Mouse (Mus musculus) erythroid progenitor cell, adult 5-6 weeks (primary cell): ENCODE data around the gene Phkg1. TPM values are rescaled to one million over a fixed set of nuclear protein-coding genes. Genes with fewer than 3 reads are reported as not detected.
"Not testable (repeated sequence)": the region's sequence is repeated elsewhere in the genome, so short reads cannot be mapped to it uniquely, and the experiment has no call there.

ENCODE experiments used
- ATAC-seq: replicated peaks from 2 replicates; pipeline ENCODE4 v1.8.0; 2016; ENCODE audit warnings: moderate number of reproducible peaks, mild to moderate bottlenecking, moderate TSS enrichment, inconsistent platforms; ENCODE audit not compliant: poor library complexity, low FRiP score, severe bottlenecking
- total RNA-seq, 2 experiments: library from RNA; stranded (forward) in 1 of 2; stranded (reverse) in 1 of 2; fragments of 150-400 nt in 1 of 2; fragments of 186-747, 209-891 nt in 1 of 2; gene quantifications; 2 replicates each; pipeline versions ENCODE4 v1.2.3 to v1.2.4; 2015 to 2017; ENCODE audit warnings: low replicate concordance in 2 of 2

Gene Phkg1
- not detected in 2 replicates for total RNA-seq (2015; ENCODE audit: low replicate concordance)
- total RNA-seq (2017; ENCODE audit: low replicate concordance), result 0.61 TPM in 1 of 2 replicates, not detected in the other

DNA sequence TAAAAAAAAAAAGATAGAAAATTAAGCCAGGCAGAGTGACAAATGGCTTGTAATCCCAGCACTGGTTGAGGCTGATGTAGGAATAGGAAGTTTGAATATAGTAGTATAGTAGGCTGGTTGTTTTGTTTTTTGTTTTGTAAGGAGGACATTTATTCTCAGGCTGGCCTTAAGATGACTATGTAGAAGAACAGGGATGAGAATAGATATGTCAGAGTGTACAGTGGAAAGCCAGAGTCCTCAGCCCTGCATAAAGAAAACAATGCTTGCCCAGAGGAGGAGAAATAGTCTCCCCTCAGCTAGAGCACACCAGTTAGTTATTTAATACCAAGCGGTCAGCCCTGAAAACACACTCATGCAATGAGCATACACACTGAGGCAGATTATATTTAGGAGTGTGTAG is at the start of gene Phkg1:
Gene Phkg1 (minus strand): TSS at position 101 of the 400 bp plus-strand sequence.
- no peak for ATAC-seq

DNA sequence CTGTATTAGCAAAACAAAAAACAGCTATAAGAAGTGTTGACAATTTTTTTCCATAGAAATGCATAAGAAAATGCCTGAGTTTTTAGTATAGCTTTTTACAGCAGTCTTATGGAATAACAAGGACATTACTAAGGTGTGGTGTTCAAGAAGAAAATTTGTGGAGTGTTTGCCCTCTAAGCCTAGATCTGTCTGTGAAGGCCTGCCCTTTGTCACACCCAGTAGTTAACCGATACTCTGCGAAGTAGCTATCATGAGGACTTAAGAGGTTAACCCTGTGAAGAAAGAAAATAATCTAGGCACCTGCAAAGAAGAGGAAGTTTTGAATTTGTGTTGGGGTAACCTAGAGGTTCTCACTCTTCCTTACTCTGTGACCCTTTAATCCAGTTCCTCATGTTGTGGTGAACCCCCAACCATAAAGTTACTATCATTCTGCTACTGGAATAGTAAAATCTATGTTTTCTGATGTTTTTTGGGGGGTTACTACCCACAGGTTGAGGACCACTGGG is 49.2 kb upstream of the Phkg1 start:
- no peak for ATAC-seq

DNA sequence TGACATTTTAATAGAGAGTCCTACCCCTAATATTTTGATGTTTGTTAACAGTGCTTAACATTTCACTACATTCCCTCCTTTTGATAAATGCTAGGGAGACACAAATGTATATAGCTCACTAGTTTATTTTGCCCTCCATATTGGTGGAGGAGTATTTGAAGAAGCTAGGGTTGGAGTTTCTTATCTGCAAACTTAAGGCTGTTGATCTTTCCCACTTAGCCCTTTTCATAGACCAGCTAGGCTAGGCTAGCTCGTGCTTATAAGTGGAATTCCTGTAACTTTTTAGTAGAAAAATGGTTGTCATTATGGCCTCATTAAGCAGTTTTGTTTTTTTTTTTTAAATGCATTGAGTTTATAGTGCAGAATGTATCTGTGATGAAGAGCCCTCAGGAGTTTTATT is 45.1 kb upstream of the Phkg1 start:
- ATAC-seq, result no peak

DNA sequence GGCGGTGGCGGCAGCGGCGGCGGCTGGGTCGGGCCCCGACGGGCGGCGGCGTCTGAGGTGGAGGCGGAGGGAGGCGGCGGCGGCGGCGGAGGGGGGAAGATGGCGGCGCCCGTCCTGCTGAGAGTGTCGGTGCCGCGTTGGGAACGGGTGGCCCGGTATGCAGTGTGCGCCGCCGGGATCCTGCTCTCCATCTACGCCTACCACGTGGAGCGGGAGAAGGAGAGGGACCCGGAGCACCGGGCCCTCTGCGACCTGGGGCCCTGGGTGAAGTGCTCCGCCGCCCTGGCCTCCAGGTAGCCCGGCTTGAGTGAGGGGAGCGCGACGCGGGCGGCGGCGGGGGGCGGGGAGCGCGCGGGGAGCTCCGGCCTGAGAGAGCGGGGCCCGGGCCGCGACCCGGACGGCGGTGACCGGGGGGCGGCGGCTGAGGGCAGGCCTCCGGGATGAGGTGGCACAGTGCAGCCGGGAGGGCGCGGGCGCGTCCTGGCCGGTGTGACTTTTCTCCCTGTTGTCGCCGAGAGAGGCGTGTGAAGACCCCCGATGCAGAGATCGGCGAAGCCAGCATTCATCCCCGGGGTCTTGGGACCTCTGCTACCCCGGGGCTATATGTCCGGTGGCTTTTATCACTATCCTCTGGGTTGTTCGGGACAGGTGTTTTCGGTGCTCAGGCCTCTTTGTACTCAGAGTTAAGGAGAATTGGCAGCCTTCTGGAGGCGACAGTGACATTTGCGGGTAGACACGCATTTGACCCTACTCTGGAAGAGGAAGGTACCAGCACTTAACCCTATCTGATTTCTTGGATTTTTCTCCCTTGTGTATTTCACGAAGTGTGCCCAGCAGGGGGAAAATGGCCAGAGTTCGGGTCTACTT is 44.0 kb upstream of the Phkg1 start:
- peak; percentile 12 for ATAC-seq

- peak; percentile 85 for ATAC-seq
These were observed 43.2 kb upstream of the Phkg1 start, which contains the start of gene Vkorc1l1 for GRCm38 (mm10) chr5:129941495-129942045. Gene Vkorc1l1 (plus strand): TSS chr5:129941970.

- peak; percentile 50 for ATAC-seq
These were observed 42.6 kb upstream of the Phkg1 start for GRCm38 (mm10) chr5:129940736-129941494.

DNA sequence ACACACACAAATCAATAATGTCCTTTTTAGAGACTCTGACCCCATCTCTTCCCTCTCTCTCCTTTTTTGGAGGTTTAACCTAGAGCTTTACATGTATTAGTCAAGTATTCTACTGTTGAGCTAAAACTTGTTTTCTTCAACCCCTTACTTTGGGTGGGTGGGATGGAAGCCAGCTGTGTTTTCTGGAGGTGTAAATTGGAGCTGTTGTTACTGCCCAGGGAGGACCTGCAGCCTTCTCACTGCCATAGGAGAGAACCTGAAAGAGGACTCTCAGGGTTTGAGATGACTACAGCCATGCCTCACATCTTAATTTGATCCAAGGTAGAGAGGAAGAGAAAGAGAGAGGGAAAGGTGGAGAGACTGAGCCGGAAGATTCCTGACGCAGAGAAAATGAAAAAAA is 41.9 kb upstream of the Phkg1 start:
- ATAC-seq, result no peak

DNA sequence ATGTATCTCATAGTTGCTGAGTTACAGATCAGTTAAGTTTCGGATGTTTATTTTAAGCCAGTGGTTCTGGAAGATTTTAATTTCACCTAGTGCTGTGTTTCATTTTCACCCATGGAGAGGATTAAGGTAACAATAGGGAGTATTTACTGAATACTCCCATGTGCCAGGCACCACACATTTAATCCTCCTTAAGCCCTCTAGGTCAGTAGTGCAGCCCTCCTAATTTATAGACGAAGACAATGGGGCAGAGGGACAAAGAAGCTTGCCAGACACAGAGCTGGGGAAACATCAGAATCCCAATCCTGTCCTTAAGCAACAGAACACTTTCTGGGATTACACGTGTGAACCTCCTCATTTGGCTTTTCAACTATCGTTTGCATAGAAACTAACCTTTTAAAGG is 38.6 kb upstream of the Phkg1 start:
- ATAC-seq, result no peak

DNA sequence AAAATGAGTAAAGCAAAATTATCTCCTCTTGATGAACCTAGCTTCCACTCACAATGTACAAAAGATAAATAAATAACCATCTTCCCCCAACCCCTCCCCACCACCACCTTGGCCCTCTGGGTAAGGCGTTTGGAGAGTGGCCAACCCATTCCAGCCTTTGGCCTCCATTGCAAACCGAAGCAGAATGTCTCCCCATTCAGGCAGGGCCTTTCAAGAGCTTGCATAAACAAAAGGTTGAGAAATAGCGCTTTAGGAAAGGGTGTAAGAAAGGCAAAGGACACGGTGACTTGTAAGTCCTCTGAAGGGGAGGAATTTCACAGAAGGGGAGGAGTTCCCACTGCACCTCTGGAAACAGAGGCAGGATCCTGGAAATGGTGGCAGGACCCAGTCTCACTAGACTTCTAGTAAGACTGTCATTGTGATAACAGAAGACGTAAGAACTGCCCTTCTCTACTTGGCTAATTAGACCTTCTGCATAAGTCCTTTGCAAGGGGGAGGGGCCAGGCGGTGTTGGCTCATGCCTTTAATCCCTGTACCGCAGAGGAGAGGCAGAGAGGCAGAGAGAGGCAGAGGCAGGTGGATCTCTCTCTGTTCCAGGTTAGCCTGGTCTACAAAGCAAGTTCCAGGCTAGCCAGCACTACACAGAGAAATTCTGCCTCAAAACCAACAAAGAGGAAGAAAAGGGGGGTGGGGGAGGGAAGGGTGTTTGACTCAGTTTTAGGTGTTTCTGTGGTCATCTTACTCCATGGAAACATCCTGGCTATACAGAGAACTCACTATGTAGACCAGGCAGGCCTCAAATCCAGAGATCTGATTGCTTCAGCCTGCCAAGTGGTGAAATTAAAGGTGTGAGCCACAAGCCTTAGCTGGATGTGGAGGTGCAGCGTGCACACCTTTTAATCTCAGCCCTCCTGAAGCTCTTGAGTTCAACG is 31.8 kb upstream of the Phkg1 start:
- ATAC-seq, result no peak

GRCm38 (mm10) chr5:129925933-129926332 is 27.6 kb upstream of the Phkg1 start:
- no peak for ATAC-seq

- ATAC-seq, result no peak
These were observed 26.6 kb upstream of the Phkg1 start for GRCm38 (mm10) chr5:129924820-129925452.

DNA sequence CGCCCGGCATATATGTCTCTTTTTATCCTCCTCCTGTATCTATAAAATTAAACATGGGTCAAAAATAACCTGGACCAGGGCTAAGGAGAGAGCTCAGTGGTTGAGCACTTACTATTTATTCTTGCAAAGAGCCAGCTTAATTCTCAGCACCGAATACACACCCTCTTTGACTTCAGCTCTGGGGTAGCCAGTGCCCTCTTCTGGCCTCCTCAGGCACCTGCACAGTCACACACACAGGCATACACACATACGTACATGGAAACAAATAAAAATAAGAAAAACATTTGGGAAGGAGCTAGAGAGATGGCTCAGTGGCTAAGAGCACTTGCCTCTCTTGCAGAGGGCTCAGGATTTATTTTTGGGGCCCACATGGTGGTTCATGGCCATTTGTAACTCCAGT is 23.6 kb upstream of the Phkg1 start:
- no peak for ATAC-seq

DNA sequence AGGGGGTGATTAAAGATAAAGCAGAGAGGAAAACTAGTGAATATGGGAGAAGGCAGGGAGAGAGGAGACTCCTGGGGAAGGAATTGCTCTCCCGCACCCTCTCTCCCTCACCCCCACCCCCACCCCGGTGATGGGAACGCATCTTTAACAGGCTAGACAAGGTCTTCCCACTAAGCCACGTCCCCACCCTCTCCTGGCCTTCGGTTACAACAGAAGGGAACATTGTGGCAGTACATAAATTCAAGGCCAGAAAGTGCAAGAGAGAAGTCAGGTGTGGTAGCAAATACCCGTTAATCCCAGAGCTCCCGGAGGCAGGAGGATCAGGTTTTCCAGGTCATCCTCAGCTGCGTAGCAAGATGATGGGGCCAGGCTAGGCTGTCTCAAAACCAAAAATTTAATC is 21.0 kb upstream of the Phkg1 start:
- ATAC-seq, result no peak

- no peak for ATAC-seq
These were observed 20.4 kb upstream of the Phkg1 start for GRCm38 (mm10) chr5:129918752-129919151.

DNA sequence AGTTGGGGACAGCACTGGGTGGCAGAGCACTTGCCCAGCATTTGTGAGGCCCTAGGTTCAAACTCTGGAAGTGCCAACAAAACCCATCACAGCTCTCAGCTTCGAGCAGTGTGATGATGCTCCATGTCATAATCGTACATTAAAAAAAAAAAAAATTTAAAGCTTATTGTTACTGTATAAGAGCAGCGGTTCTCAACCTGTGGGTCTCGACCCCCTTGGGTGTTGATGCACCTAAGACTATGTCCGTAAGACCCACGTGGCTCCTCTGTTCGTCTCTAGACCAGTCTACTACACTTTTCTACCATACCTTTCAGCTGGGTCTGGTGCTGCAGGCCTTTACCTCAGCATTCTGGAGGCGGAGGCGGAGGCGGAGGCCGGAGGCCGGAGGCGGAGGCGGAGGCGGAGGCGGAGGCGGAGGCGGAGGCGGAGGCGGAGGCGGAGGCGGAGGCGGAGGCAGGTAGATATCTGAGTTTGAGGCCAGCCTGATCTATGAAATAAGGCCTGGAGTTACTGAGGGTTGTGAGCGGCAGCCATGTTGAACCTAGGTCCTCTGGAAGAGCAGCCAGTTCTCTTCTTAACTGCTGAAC is 19.8 kb upstream of the Phkg1 start:
- ATAC-seq, result no peak

GRCm38 (mm10) chr5:129915491-129915890 is 17.1 kb upstream of the Phkg1 start:
- not testable (repeated sequence) for ATAC-seq

DNA sequence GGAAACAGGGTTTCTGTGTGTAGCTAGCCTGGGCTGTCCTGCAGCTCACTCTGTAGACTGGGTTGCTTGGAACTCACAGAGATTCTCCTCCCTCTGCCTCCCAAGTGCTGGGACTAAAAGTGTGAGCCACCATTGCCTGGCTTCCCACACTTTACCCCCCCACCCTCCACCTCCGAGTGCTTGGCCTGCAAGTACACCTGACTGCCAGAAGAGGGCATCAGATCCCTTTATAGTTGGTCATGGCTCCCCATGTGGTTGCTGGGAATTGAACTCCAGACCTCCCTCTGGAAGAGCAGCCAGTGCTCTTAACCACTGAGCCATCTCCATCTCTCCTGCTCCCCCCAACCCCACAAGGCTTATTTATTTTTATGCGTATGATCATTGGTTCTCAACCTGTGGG is 15.7 kb upstream of the Phkg1 start:
- ATAC-seq, result peak; percentile 77

- no peak for ATAC-seq
These were observed 11.2 kb upstream of the Phkg1 start for GRCm38 (mm10) chr5:129909591-129909990.
